Mouse (Mus musculus) hindbrain, postnatal 0 days (tissue): ENCODE measurements around the gene Afp. TPM values are rescaled to one million over a fixed set of nuclear protein-coding genes. Genes with fewer than 3 reads are reported as not detected.

Experiments
- ATAC-seq: fragments of 200-750 bp; cut with Nextera tagmentation; 2 replicates; pipeline ENCODE4 v1.8.0; 2017; ENCODE audit warnings: mild to moderate bottlenecking, moderate TSS enrichment, moderate library complexity
- DNase-seq: peaks from one replicate; pipeline ENCODE4 v3.0.0-alpha.2; 2015; ENCODE audit warnings: low spot score
- H3K27ac ChIP-seq: fragments of 300-500 bp; sonication (generic); 2 replicates; pipeline ENCODE4 v1.5.1; 2014; ENCODE audit warnings: mild to moderate bottlenecking
- H3K27me3 ChIP-seq: fragments of 300-500 bp; sonication (generic); 2 replicates; pipeline ENCODE4 v1.6.1; 2014; ENCODE audit warnings: low read length, mixed read lengths; ENCODE audit not compliant: insufficient read depth
- H3K36me3 ChIP-seq: fragments of 300-500 bp; sonication (generic); 2 replicates; pipeline ENCODE4 v1.6.1; 2014; ENCODE audit warnings: low read length, mixed read lengths; ENCODE audit not compliant: insufficient read depth
- H3K4me1 ChIP-seq: fragments of 300-500 bp; sonication (generic); 2 replicates; pipeline ENCODE4 v1.6.1; 2014; ENCODE audit warnings: antibody characterized with exemption, low read length, mixed read lengths; ENCODE audit not compliant: insufficient read depth
- H3K4me2 ChIP-seq: fragments of 300-500 bp; sonication (generic); 2 replicates; pipeline ENCODE4 v1.6.1; 2014; ENCODE audit warnings: low read depth, mild to moderate bottlenecking, low read length, moderate library complexity, mixed read lengths
- H3K4me3 ChIP-seq: fragments of 300-500 bp; sonication (generic); 2 replicates; pipeline ENCODE4 v1.5.1; 2014; ENCODE audit warnings: low read length
- H3K9ac ChIP-seq: fragments of 300-500 bp; sonication (generic); replicated peaks from 2 replicates; pipeline ENCODE4 v1.6.1; 2014; ENCODE audit warnings: mild to moderate bottlenecking, low read length, moderate library complexity, mixed read lengths
- H3K9me3 ChIP-seq: fragments of 300-500 bp; sonication (generic); 2 replicates; pipeline ENCODE4 v1.6.1; 2016; ENCODE audit warnings: low read length, mixed read lengths
- CTCF ChIP-seq: IDR thresholded peaks from 2 replicates; pipeline ENCODE4 v1.5.1; 2016; ENCODE audit warnings: antibody characterized with exemption, control low read depth, low read depth
- WGBS: fragments of 180-500 bp; shearing (Covaris S2); extraction: QIAGEN DNeasy Blood & Tissue Kit; methylation state at CpG from one replicate; pipeline ENCODE4 v1.1.7; 2014; 5-methylcytosine and 5-hydroxymethylcytosine counted together
- polyA plus RNA-seq: library from polyadenylated mRNA; unstranded; fragments of >200 nt; fragmentation: Nextera tagmentation; extraction: Ambion mirVana; gene quantifications from 2 replicates; pipeline ENCODE4 v1.2.1, GENCODE M21; 2015
- total RNA-seq: library from RNA; depleted of rRNA; stranded (reverse); fragments of >200 nt; gene quantifications from 2 replicates; pipeline ENCODE4 v1.2.3, GENCODE M21; 2014

Gene Afp
- total and polyA plus RNA-seq, 2 experiments from 2014 or later, result 0.99 to 1.2 TPM

DNA sequence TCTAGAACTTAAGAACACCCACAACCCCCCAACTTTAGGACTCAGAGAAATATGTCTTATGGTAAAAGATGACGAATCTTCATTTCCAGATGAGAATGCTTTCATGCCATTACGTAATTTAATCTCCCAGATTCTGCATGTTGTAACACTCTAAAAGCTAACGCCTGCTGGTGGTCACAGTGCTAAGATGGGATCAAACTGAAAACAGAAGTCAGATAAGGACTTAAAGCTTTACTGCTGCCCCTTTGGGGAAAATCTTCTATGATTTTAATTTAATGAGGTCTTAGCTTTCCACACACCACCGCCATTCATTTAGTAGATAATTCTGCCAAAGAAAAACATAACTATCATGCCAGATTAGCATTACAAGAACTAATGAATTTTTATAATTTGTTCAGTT, 23.7 kb upstream of the Afp start:
- Histone ChIP-seq H3K36me3 (no peaks in the 10 kb centered on the region), H3K4me3 (no peak overlapping the region), H3K9me3 (no peaks in the 10 kb centered on the region), H3K4me1 (no peaks in the 10 kb centered on the region), H3K9ac (no peak overlapping the region), H3K4me2 (no peak overlapping the region), H3K27ac (no peak overlapping the region), H3K27me3 (no peaks in the 10 kb centered on the region)
- no peak for DNase-seq
- no peak for TF ChIP-seq CTCF
- ATAC-seq, result no peak
- WGBS, result 73% methylated on average over 4 of the region's 4 CpGs

GRCm38 (mm10) chr5:90467245-90467644, 23.3 kb upstream of the Afp start:
- no peaks in the 10 kb centered on the region for H3K27me3 ChIP-seq
- peak; percentile 76 for ATAC-seq
- H3K4me3 ChIP-seq, result no peak overlapping the region
- peak; percentile 55 for DNase-seq
- H3K27ac ChIP-seq, result no peak overlapping the region
- H3K36me3 ChIP-seq, result no peaks in the 10 kb centered on the region
- no peak for TF ChIP-seq CTCF
- no peak overlapping the region for H3K4me2 ChIP-seq
- WGBS, result 13% methylated on average over 6 of the region's 6 CpGs
- H3K9ac ChIP-seq, result no peak overlapping the region
- H3K9me3 ChIP-seq, result no peaks in the 10 kb centered on the region
- H3K4me1 ChIP-seq, result no peaks in the 10 kb centered on the region

DNA sequence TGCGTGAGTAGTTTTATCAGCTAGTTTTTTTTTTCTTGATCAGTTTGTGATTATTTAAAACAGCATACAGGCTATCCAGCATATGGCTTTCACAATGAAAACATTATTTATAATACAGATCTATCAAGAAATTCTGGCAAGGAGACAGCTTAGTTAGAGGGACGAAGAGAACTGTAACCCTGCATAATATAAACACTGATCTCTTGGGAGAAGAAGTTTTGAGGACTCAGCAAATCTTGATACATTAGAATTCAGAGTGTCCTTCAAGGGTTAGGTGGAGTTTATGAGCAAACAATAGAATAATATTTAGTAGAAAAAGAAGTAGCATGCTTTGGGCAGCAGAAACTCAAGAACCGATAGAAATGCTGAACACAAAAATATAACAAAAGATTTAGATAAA, 19.7 kb upstream of the Afp start:
- no peak for ATAC-seq
- H3K4me1 ChIP-seq, result no peaks in the 10 kb centered on the region
- WGBS, result 88% methylated on average over 3 of the region's 3 CpGs

DNA sequence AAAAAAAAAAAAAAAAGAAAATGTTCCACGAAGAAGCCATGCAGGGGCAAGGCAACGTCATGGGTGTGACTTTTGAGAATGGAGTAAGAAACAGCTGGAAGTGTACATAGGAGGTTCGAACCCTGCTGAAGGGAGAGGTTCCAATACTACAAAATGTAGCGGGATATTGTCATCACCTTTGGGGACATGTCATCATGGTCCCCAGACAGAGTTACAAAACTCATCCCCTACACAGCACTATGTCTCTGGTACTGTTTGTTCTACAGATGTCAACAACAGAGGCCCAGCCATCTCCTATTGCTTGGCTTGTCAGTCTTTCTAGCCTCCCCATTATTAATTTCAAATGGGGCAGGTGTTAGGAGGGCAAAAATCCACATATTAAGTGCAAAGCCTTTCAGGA, 16.6 kb upstream of the Afp start:
- ATAC-seq, result no peak
- no peak for DNase-seq
- no peak overlapping the region for H3K4me2 ChIP-seq
- no peak overlapping the region for H3K4me3 ChIP-seq
- no peak overlapping the region for H3K27ac ChIP-seq
- H3K27me3 ChIP-seq, result no peaks in the 10 kb centered on the region
- 94% methylated on average over 4 of the region's 4 CpGs for WGBS
- H3K36me3 ChIP-seq, result no peaks in the 10 kb centered on the region
- no peaks in the 10 kb centered on the region for H3K4me1 ChIP-seq
- H3K9ac ChIP-seq, result no peak overlapping the region
- no peaks in the 10 kb centered on the region for H3K9me3 ChIP-seq
- TF ChIP-seq CTCF, result no peak

More for the DNA sequence above, 19.7 kb upstream of the Afp start:
- Histone ChIP-seq H3K9ac (no peak overlapping the region), H3K27ac (no peak overlapping the region), H3K27me3 (no peaks in the 10 kb centered on the region), H3K9me3 (no peaks in the 10 kb centered on the region), H3K4me3 (no peak overlapping the region), H3K4me2 (no peak overlapping the region), H3K36me3 (no peaks in the 10 kb centered on the region)
- DNase-seq, result no peak
- no peak for TF ChIP-seq CTCF

DNA sequence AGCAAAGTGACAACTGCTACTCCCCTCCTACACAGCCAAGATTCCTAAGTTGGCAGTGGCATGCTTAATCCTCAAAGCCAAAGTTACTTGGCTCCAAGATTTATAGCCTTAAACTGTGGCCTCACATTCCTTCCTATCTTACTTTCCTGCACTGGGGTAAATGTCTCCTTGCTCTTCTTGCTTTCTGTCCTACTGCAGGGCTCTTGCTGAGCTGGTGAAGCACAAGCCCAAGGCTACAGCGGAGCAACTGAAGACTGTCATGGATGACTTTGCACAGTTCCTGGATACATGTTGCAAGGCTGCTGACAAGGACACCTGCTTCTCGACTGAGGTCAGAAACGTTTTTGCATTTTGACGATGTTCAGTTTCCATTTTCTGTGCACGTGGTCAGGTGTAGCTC, 16.2 kb upstream of the Afp start:
- H3K4me3 ChIP-seq, result no peak overlapping the region
- no peaks in the 10 kb centered on the region for H3K36me3 ChIP-seq
- DNase-seq, result no peak
- H3K9ac ChIP-seq, result no peak overlapping the region
- no peak overlapping the region for H3K27ac ChIP-seq
- no peaks in the 10 kb centered on the region for H3K4me1 ChIP-seq
- 84% methylated on average over 5 of the region's 5 CpGs for WGBS
- no peaks in the 10 kb centered on the region for H3K27me3 ChIP-seq
- no peaks in the 10 kb centered on the region for H3K9me3 ChIP-seq
- ATAC-seq, result no peak
- H3K4me2 ChIP-seq, result no peak overlapping the region
- no peak for TF ChIP-seq CTCF

GRCm38 (mm10) chr5:90476741-90477140, 13.8 kb upstream of the Afp start:
- 88% methylated on average over 3 of the region's 3 CpGs for WGBS
- no peak overlapping the region for H3K27ac ChIP-seq
- no peak overlapping the region for H3K4me3 ChIP-seq
- no peak overlapping the region for H3K9ac ChIP-seq
- no peaks in the 10 kb centered on the region for H3K4me1 ChIP-seq
- H3K9me3 ChIP-seq, result no peaks in the 10 kb centered on the region
- DNase-seq (no peak), ATAC-seq (no peak)
- H3K27me3 ChIP-seq, result no peaks in the 10 kb centered on the region
- H3K36me3 ChIP-seq, result no peaks in the 10 kb centered on the region
- no peak overlapping the region for H3K4me2 ChIP-seq
- no peak for TF ChIP-seq CTCF

- Histone ChIP-seq H3K36me3 (no peaks in the 10 kb centered on the region), H3K9ac (no peak overlapping the region), H3K4me3 (no peak overlapping the region), H3K27ac (no peak overlapping the region), H3K9me3 (no peaks in the 10 kb centered on the region), H3K27me3 (no peaks in the 10 kb centered on the region), H3K4me2 (no peak overlapping the region), H3K4me1 (no peaks in the 10 kb centered on the region)
- DNase-seq, result no peak
- WGBS, result 84% methylated on average over 7 of the region's 7 CpGs
- TF ChIP-seq CTCF, result no peak
- ATAC-seq, result no peak
Measured at GRCm38 (mm10) chr5:90477308-90478140, 13.0 kb upstream of the Afp start.
